Mouse (Mus musculus): Measurements from ENCODE around the gene Cib4. TPM values are rescaled to one million over a fixed set of nuclear protein-coding genes. Genes with fewer than 3 reads are reported as not detected.

Gene Cib4
- total RNA-seq, 2 experiments from 2014 or later, result not detected

DNA sequence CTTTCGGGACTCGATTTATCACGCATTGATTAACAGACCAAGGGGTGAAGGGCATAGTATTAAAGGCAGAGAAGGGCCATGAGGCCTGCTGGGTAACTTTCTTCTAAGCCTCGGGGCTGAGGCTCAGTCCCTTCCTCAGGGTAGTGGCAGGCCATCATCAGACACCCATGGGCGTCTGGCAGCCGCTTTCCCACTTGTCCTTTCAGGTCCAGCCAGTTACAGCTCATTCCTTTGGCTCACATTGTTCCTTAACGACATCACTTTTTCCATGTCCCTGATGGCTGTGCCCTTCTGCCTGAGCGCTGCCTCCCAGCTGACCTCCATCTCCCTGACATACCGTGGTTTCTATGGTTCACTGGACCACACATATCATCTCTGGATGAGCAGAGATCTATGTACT, 31.6 kb upstream of the Cib4 start:
- no peak for DNase-seq (ENCODE audit: low spot score in 2 of 2)
- intact Hi-C loops (cut with DNase I), result no loop called here

DNA sequence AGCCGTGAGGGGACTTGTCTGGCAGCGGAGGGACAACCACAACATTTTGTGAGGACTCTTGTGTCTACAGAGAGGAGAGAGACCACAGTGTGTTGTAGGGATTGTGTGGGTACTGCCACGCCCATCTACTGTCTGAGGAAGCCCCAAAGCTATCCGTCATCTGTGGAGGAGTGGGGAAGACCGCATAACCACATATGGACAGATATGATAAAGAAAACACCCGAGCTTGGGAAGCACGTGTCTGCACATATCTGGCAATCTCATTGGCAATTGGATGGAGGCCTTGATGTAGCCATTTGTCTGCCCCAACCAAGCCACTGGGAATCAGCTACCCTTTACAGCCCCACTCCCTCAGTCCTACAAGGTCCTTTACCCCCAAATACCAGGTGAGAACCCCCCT, 30.6 kb upstream of the Cib4 start:
- intact Hi-C loops (cut with DNase I), result no loop called here

DNA sequence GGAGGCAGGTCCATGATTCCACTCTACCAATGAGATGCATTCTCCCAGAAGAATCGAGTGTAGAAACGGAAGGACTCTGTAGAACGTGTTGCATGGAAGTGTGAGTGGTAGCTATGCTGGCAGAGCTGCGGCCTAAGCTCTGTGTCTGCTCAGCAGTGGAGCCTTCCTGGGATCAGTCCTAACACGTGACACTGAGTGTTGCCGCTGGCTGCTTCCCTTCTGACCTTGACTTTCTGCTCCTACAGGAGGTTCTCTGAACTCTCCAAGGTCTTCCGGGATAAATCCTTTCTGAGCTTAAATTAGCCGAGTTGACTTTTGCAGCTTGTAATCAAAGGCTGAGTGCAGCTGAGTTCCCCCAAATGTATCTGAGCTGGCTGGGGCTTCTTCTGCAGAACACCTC, 28.7 kb upstream of the Cib4 start:
- DNase-seq (ENCODE audit: low spot score in 2 of 2), result no peak
- intact Hi-C loops (cut with DNase I), result no loop called here

More for the DNA sequence above, 30.6 kb upstream of the Cib4 start:
- no peak for DNase-seq (ENCODE audit: low spot score in 2 of 2)

DNA sequence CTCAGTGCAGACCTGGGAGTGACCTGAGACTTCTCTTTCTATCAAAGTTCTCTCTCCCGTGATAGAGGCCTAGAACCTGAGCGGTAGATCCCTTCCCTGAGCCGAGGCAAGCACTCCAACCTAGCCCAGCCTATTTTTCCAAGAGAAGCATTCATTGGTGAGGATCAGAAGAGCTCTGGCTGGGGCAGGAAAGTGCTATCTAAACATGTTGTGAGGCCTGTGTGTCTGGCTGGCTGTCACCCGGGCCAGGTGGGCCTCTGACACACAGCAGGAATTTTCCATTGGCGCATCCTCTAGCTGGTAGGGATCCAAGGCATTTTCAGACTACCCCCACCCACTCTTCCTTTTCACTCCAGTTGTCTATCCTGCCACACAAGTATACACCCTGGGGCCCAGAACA, 26.2 kb upstream of the Cib4 start:
- DNase-seq (ENCODE audit: low spot score in 2 of 2), result no peak
- intact Hi-C loops (cut with DNase I), result no loop called here

DNA sequence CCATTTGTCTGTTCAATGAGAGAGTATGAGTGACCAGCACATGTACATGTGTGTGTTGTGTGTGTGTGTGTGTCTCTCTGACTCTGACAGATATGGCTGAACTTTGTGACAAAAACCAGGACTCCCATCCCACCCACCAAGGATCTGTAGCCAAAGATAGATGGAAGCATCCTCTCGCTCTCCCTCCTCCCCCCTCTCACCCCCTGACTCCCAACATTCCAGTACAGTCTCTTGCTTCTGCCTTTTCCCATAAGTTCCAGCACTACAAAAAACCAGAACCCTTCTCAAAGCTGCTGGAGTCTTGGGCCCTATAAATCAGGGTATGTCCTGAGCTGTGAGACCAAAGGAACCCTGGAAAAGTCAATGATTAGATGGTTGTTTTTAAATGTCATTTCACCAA, 22.8 kb upstream of the Cib4 start:
- intact Hi-C loops (cut with DNase I), result no loop called here
- DNase-seq (ENCODE audit: low spot score in 2 of 2), result no peak

DNA sequence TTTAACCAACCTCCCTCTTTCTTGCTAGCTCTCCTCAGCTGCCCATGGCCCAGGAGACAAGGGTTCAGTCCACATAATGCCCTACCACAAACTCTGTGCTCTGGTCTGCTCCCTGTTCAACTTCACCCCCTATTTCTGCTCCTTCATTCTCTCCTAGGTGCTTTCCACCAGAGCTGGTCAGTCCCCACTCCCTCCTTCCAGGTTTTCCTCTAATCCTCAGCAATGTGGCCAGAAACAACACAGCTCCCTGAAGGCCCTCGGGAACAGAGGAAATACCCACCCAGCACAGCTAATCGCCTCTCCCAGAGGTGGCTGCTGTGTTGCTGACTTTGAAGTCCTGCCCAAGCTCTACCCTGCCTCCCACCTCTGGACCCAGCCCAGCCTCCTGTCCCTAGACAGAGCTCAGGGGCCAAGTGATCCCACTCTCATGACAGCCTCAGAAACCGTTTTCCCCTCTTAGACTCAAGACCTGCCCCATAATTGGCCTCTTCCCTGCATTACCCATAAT, 14.4 kb upstream of the Cib4 start:
- intact Hi-C loops (cut with DNase I), result no loop called here
- no peak for DNase-seq (ENCODE audit: low spot score in 2 of 2)

DNA sequence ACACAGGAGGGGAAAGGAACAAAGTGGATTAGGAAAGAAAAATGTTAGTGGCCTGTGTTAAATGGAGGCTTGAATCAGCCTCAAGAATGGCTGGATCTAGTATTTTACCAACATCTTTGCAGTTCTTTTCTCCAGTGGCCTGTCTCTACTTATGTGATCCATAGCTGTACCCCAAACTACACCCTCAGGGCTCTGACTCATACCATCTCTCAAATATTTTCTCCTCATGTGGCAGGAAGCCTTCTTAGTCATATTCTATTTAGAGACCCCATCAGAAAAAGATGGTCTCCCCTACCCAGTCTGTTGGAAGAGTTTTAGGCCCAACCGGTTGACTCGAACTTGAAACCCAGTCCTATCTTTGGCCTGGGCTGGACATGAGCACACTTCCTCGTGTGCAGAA, 13.8 kb upstream of the Cib4 start:
- intact Hi-C loops (cut with DNase I), result no loop called here
- no peak for DNase-seq (ENCODE audit: low spot score in 2 of 2)

DNA sequence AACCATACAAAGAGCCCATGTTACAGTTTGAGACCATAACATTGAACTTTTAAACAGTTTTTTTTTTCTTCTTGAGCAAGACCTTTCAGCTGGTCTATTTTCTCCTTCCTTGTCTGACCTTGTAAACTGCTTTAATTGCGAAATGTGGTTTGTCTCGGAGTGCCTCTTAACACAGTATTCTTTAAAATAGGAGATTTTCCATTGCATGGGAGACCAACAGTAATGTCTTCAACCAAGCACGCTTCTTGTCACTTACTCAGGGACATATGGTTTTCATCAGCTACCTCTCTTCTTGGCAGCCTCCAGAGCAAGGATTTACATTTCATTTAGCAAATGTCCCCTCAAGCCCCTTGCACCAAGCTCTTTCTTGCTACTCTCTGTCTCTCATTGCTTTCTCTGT, 10.6 kb upstream of the Cib4 start:
- no peak for DNase-seq (ENCODE audit: low spot score in 2 of 2)
- intact Hi-C loops (cut with DNase I), result no loop called here

DNA sequence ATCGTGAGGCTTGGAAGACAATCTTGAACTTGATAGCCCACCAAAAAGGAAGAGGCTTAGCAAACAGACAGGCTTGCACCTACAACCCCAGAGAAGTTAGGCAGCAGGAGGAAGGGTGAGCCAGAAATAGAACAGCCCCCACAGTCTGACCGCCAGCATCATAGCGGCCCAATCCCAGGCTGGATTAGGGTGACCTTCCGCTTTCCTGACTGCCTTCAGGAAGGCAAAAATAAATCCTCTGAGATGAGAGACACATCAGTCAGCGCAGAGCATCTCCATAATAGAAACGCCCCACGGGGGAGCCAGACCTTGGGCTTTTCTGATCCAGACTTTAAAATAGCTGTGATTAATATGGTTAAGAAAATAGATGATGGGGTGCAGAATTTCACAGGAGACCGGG, 9.3 kb upstream of the Cib4 start:
- no peak for DNase-seq (ENCODE audit: low spot score in 2 of 2)
- intact Hi-C loops (cut with DNase I), result no loop called here

DNA sequence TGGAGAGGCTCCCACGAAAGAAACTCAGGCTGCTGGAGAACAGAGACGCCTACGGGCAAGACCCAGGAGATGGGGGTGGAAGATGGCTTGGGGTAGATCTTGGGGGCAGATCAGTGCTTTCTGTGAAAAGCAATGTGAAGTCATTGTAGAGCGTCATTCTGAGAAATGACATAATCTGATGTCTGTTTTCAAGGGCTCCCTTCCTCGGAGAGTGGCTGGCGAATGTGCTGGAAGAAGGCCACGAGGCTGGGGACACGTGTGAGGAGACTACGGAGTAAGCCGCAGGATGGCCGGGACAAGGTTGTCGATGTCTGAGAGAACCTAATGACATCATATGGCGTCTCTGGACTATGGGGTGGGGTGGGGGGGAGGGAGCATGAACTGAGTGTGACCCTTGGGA, 8.3 kb upstream of the Cib4 start:
- no peak for DNase-seq (ENCODE audit: low spot score in 2 of 2)
- intact Hi-C loops (cut with DNase I), result no loop called here

DNA sequence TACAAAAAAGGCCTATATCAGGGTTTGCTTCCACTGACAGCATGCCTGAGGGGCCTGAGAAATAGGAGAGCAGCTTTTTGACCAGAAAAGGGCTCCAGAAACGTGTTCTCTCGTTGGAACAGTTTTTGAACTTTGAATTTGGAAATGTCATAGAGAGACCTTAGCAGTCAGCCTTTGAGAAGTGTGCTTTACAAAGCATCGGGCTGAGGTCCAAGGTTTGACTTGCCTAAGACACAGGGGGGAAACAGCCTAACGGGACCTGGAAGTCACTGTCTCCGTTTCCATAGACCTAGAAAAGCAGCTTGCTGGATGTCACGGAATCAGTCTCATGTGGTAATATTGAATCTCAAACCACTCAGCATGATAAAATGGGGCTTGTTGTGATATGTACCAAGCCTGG, 6.4 kb upstream of the Cib4 start:
- DNase-seq (ENCODE audit: low spot score in 2 of 2), result no peak
- intact Hi-C loops (cut with DNase I), result no loop called here

DNA sequence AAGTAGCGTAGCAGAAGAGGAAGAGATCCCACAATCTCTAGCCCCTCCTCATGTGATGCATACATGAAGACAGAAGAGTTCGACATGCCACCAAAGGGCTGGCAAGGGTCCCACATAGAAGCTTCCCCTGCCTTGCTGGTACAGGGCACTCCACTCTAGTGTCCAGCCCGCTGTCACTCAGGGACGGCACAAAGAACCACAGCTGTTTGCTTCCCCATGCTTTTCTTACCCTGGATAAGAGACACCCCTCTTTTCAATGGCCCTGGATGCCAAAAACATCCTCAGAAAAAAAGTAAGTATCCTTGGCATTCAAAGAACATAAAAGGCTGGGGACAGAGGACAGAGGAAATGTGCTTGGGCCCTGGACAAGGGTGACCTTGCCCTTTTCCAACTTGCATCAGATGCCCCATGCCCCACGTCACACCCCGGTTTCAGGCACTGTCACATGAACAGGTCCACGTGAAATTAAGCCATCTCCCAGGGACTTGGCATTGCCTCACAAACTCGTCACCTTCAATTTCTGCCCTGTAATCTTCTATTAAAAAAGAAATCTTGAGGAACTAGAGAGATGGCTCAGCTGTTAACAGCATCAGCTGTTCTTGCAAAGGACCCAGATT, 5.5 kb upstream of the Cib4 start:
- DNase-seq (ENCODE audit: low spot score in 2 of 2), result no peak
- intact Hi-C loops (cut with DNase I), result no loop called here

DNA sequence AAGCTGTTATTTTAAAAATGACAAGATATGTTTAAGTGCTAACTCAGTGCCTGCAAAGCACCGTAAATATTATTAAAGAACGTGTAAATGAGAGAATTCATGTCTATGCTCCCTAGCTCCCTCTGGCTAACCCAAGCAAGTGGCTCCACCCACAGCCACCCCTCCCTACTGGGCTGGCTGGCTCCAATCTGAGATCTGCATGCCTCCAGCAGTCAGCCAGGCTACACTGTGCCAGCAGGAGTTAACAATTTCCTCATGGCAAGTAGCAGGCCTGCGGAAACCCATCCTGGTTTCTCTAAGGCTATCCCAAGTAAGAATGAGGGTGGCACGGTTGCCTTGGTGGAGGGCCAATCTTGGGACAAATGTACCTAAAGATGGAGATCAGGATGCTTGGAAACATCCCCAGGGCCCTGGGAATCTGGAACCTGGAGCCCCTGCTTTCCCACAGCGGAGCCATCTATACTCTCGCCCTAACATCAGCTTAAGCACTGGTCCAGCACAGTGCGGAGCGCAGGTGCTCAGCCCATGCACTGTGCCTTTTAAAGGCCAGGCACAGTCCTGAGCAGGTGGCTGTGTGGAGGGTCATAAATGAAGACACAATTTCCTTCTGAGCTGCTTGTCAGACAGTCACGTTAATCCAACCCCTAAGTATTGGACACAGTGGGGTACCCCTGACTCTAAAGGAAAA, 4.8 kb upstream of the Cib4 start:
- intact Hi-C loops (cut with DNase I), result no loop called here
- no peak for DNase-seq (ENCODE audit: low spot score in 2 of 2)

DNA sequence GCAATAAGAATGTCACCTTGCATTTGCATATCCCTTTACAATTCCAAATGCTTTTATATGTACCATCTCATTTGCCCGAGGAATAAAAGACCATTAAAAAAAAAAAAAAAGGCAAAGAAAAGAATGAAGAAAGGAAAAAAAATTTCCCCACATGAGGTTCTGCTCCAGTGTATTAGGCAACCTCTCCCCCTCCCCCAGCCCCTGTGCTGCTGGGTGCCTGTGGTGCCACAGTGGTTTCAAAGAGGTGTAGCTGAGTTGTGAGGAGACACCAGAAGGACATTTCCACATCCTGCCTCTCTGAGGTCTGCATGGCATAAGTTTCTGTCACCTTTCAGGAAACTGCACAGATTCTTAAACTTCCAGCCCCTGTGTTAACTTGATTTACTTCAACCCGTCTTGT, 3.0 kb upstream of the Cib4 start:
- intact Hi-C loops (cut with DNase I), result no loop called here

DNA sequence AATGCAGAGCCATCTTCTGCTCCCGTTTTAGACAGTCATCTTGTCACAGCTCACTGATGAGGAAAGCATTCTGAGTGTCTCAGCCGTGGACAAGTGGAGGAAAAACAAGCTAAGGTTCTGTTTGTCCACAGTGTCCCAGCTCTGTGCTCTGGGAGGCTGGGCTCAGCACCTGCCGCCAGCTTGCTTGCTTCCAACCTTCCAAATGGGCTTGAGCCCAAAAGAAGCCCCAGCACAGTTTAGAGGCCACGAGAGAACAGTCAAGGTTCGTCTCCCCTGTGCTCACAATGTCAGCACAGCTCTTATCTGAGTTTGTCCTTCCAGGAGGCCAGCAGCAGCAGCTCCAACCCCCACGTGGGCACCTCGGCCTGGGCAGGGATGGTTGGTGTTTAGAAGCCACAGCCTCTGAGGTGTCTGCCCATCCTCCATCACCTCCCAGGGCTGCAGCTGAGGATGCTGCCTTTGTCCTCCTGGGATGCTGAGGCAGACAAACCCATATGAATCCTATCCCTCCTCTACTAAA, 9.5 kb downstream of the Cib4 start:
- DNase-seq (ENCODE audit: low spot score in 2 of 2), result no peak

More for the DNA sequence above, 3.0 kb upstream of the Cib4 start:
- DNase-seq (ENCODE audit: low spot score in 2 of 2), result no peak

DNA sequence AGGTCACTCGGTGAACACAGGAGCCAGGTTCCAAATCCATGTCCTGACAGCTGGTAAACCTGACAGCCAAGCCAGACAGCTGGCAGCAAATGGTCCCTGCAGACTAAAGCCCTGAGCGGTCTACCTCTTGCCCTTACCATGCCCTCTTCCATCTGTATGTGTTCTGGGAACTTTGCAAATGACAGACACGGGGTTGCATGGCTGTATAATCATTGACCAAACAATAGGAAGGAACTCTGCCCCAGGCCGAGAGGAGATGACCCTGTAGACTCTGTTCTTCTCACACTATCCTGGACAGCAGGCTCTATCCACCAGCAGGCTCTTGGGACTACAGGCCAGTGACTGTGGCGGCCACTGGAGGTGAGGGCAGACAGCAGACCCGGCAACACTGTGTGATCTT, 11.0 kb downstream of the Cib4 start:
- intact Hi-C loops (cut with DNase I), result no loop called here
- DNase-seq (ENCODE audit: low spot score in 2 of 2), result no peak

More for the DNA sequence above, 9.5 kb downstream of the Cib4 start:
- intact Hi-C loops (cut with DNase I), result no loop called here

DNA sequence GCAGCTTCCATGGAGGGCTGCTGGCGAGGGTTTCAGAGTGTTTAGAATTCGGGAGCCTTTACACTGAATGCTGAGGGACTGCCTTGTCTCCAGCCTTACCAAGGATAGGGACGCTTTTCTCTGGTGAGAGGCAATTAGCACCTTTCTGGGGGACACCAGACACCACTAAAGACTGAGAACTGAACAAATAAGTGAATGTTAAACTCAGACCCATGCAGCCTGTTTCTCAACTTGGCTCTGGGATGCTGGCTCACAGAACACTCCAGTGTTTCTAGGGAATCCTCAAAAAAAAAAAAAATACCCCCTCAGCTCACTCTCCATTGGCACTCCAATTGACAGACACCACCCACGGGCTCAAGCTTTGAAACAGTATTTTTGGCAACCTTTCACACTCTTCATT, 16.7 kb downstream of the Cib4 start:
- no peak for DNase-seq (ENCODE audit: low spot score in 2 of 2)
- intact Hi-C loops (cut with DNase I), result no loop called here

DNA sequence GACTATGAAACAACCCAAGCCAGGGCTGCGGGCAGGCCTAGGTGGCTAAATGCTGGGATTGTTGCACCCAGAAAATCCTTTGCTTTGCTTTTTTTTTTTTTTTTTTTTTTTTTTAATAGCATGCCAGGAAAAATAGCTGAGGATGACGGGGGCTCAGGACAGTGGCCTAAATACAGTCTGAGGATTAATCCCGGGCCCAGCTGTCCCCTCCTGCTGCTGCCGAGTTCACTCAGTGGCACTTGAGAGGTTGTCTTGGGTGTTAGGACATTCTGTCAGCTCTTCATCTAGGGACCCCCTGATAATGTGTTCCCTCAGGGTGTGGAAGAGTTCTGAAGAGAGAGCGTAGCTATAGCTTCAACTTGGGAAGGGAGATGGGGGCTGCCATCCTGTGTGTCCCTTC, 18.5 kb downstream of the Cib4 start:
- DNase-seq (ENCODE audit: low spot score in 2 of 2), result no peak
- intact Hi-C loops (cut with DNase I), result no loop called here

DNA sequence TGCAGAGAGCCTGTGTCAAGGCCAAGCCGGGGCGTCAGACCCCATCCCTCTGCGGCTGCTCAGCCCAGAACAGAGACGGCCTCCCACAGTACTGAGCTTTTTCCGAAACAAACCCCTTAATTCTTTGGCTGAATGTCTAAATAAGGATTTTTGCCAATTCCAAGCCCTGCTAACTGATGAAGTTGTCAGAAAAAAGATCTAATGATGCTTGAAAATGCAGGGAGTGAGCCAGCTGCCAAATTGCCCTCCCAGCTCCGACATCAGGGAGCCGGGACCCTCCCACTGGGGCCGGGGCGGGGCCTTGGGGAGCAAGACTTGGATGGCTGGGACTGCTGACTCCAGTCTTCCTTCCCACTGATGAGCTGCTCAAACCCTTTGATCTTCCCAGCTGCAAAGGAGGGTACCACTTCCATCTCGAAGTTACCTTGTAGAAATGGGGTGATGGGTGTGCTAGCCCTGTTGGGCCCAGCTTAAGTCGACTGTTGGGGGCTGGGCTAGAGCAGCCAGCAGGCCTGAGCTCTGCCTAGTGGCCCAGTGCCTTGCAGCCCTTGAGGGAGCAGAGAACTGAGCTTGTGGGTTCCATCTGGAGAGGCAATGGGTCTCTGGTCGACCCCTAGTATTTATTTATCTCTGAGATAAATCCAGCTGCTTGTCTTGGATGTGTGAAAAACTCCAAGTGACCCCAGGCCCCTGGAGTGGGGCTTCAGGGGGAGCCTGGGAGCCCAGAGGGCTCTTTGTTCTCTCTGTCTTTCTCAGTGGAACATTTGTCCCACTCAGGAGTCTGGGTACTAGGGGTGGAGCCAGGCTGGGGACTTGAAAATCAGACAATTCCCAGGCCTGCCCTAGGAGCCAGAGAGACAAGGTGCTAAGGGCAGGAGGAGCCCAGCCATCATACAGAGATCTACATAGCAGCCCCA, 19.5 kb downstream of the Cib4 start:
- DNase-seq (ENCODE audit: low spot score in 2 of 2), result peak in 1 of 2 experiments; percentile 15
- intact Hi-C loops (cut with DNase I), result no loop called here

DNA sequence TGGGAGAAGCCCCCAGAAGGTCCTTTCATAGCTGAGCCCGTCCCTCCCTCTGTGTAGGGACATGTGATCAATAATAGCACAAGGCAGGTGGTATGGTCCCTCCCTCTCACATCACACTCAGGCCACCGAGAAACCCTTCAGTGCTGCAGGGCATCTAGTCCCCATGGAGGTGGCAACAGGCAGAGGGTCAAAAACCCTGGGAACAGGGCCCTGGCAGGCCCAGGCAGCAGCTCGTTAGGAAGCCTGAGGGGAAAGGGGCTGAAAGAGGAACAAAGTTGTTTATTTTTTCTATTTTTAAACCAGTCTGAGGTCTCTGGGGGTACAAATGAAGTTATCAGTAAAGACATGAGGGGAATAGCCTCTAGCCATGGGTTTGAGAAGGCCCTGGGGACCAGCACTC, 21.4 kb downstream of the Cib4 start:
- intact Hi-C loops (cut with DNase I), result no loop called here
- no peak for DNase-seq (ENCODE audit: low spot score in 2 of 2)
